Mouse (Mus musculus) bone marrow, adult 2 months (tissue): ENCODE results near the gene Tnip1. TPM values are rescaled to one million over a fixed set of nuclear protein-coding genes. Genes with fewer than 3 reads are reported as not detected.
"Not testable (repeated sequence)": the region's sequence is repeated elsewhere in the genome, so short reads cannot be mapped to it uniquely, and the experiment has no call there.

Experiments
- H3K27ac ChIP-seq: fragments of 200-500 bp; 2 replicates; pipeline ENCODE4 v1.5.1; 2012; ENCODE audit warnings: low read depth, mild to moderate bottlenecking, control low read depth, inconsistent platforms, low read length; ENCODE audit not compliant: control insufficient read depth, poor library complexity, insufficient read depth
- H3K4me1 ChIP-seq: fragments of 200-500 bp; 2 replicates; pipeline ENCODE4 v1.6.1; 2011; ENCODE audit warnings: low read length; ENCODE audit not compliant: control insufficient read depth, insufficient read depth
- H3K4me3 ChIP-seq: fragments of 200-500 bp; replicated peaks from 2 replicates; pipeline ENCODE3; 2011; ENCODE audit warnings: mild to moderate bottlenecking, low read depth, low read length, control low read depth; ENCODE audit not compliant: control insufficient read depth
- CTCF ChIP-seq: fragments of 200-500 bp; IDR thresholded peaks from 2 replicates; pipeline ENCODE4 v1.5.1; 2011; ENCODE audit warnings: low read length, control low read depth; ENCODE audit not compliant: control insufficient read depth, insufficient read depth
- POLR2A ChIP-seq: fragments of 200-500 bp; IDR thresholded peaks from 2 replicates; pipeline ENCODE4 v1.6.1; 2011; ENCODE audit warnings: low read depth, mild to moderate bottlenecking, control low read depth, low read length, borderline replicate concordance; ENCODE audit not compliant: control insufficient read depth
- WGBS: fragments of 180-500 bp; shearing (Covaris S2); methylation state at CpG from one replicate; pipeline ENCODE4 v1.1.7; 2018; 5-methylcytosine and 5-hydroxymethylcytosine counted together
- polyA plus RNA-seq: library from polyadenylated mRNA; stranded (reverse); fragments of >200 nt; gene quantifications from 2 replicates; pipeline ENCODE4 v1.2.4, GENCODE M21; 2011; ENCODE audit warnings: low replicate concordance; ENCODE audit not compliant: missing spikeins, insufficient read depth, insufficient read length

The Tnip1 gene
- polyA plus RNA-seq, 1 experiment = 22.5 TPM

DNA sequence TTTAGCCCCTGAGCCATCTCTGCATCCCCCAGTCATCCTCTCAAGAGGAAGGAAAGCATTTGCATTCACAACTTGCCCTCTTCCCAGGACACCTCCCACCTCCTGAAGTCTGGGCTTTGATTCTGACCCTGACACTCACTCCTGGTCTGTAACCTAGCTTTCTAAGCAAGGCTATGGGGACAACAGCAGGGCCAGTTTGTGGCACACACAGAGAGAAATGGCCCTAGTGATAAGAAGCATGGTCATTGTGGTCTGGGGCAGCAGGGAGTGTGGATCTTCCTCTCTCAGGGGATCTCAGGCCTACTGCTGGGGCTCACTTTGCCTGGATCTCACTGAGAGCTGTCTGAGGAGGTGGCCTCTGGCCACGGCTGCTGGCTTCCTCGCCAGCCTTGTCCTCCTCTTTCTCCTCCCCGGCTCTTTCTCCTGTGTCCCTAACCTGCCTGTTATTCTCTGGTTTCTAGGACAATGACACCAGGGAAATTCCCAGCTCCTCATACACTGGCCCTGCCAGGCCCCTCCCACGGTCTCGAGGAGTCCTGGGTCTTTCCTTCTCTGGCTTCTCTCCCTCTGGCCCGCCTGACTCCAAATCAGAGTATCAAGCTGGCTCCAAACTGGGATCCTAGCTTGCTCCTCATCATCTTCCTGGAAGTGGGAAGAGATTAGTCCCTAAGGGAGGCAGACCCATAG, 1.4 kb downstream of the Tnip1 start:
- 43% methylated on average over 6 of the region's 6 CpGs for WGBS
- TF ChIP-seq CTCF (no peak), POLR2A (no peak)
- Histone ChIP-seq H3K4me3 (no peak overlapping the region), H3K27ac (no peak overlapping the region), H3K4me1 (peaks cover 11% of the 10 kb centered on the region)

DNA sequence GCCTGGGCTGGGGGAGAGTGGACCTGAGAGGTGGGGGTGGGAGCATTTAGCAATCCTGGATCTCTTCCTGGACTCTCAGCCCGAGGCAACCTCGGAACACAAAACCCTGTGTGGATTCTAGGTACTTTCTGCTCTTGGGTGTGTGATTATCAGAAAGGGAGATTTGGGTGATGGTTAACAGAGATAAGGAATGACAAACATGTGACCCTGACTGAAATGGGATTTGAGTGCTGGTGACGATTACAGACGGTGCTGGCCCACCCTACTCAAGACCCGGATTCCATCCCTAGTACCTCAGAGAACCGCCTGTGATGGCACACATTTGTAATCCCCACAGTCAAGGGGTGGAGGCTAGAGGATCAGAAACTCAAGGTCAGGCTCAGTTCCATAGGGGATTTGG, 2.5 kb downstream of the Tnip1 start:
- peaks cover 11% of the 10 kb centered on the region for H3K4me1 ChIP-seq
- no peak overlapping the region for H3K4me3 ChIP-seq
- H3K27ac ChIP-seq = no peak overlapping the region
- no peak for TF ChIP-seq CTCF
- no peak for TF ChIP-seq POLR2A
- 68% methylated on average over 6 of the region's 6 CpGs for WGBS

DNA sequence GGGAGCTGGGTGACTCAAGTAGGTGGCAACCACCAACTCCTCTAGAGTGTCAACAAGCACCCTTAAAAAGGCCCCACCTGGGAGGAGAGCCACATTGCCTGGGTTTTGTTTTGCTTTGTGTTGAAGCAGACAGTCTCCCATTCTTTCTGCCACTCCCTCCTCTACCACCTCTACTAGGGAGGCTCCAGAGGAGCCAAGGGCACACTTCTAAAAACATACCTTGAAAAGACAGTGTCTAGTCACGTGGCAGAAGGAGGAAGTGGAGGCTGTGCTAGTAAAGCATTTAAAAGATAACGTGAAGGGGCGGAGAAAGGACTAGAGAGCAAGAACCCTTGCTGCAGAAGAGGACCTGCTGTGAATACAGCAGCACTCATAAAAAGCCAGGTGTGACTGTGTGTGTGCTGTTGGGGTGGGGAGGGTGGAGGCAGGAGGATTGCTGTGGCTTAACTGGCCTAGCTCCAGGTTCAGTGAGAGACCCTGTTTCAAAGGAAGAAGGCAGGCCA, 4.1 kb downstream of the Tnip1 start:
- H3K4me1 ChIP-seq = peaks cover 8% of the 10 kb centered on the region
- no peak for TF ChIP-seq CTCF
- TF ChIP-seq POLR2A = no peak
- WGBS = 14% methylated on average over 3 of the region's 3 CpGs
- peak overlapping the region; percentile 54 for H3K27ac ChIP-seq
- H3K4me3 ChIP-seq = no peak overlapping the region

DNA sequence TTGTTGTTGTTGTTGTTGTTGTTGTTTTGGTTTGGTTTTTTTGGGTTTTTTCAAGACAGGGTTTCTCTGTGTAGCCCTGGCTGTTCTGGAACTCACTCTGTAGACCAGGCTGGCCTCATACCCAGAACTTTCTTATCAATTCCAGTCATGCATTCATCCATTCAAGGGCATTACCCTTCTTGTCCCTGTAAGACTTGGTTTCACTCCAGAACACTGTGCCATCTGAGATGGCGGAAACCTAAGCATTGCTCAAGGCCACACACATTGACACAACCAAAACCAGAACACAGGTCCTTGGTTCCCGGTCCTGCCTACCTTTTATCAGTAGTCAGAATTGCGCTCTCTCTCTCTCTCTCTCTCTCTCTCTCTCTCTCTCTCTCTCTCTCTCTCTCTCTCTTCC, 5.0 kb downstream of the Tnip1 start:
- WGBS = 45% methylated on average over 3 of the region's 3 CpGs
- H3K27ac ChIP-seq = 0 out of 2 replicates have a peak overlapping the region, but pooled peaks have one; percentile 14
- H3K4me3 ChIP-seq, H3K4me1 ChIP-seq: not testable (repeated sequence)

DNA sequence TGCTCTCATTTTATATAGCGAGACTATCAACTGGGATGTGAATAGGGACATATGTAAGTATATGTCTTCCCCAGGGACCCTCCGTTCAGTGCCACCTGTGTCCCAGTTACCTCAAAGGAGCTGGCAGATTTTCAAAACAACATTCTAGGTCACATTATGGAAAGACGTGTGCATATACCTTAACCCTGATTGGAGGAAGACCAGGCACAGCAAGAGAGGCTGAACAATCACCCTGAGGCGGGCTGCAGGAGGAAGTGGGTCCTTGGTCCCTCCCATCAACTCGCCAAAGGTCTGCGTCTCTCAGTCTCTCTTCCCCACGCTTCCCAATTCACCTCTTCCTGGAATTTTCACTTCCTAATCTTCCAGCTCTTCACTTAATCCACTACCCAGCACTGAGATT, 5.8 kb downstream of the Tnip1 start:
- WGBS = 27% methylated on average over 7 of the region's 7 CpGs
- H3K27ac ChIP-seq = no peak overlapping the region
- peaks cover 4% of the 10 kb centered on the region for H3K4me1 ChIP-seq

DNA sequence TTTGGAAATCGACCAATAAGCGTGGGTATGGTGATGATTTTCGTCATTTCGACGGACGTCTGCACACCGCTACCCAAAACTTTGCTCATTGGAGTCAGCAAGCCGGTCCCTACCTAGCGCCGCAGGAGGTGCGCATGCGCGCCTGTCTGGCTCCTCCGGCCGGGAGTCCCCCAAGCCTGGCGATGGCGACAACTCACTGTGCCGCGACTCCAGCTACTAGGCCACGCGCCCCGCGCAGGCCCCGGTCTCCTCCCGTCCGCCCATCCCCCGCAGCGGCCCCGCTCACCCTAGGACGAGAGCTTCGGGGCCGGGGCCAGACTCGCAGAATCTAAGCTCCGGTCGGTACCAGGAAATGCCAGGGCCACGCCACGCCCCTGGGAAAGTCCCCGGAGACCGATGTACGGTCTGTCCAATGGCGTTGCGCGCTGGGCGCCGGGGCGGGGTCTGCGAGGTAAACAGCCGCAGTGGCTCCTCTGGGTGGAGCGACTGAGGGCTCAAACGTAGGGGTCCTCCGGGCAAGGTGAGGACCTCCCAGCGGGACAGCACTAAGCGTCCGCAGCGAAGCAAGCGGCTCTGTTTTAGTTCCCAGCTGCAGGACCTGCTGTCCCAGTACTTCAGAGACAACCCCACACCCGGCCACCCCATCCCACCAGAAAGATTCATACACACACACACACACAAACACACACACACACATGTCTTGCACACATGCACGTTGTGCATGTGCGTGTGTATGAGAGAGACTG, 6.8 kb downstream of the Tnip1 start:
- peak overlapping the region; percentile 70 for H3K4me3 ChIP-seq
- peaks cover 3% of the 10 kb centered on the region for H3K4me1 ChIP-seq
- under 1% methylated on average over 59 of the region's 59 CpGs for WGBS
- peak overlapping the region; percentile 88 for H3K27ac ChIP-seq
- TF ChIP-seq POLR2A = peak; percentile 61; the same call in 1 of the 2 replicates
- peak; percentile 12; the same call in 1 of the 2 replicates for TF ChIP-seq CTCF

More for the DNA sequence above, 5.8 kb downstream of the Tnip1 start:
- no peak for TF ChIP-seq POLR2A
- no peak for TF ChIP-seq CTCF
- H3K4me3 ChIP-seq = no peak overlapping the region

DNA sequence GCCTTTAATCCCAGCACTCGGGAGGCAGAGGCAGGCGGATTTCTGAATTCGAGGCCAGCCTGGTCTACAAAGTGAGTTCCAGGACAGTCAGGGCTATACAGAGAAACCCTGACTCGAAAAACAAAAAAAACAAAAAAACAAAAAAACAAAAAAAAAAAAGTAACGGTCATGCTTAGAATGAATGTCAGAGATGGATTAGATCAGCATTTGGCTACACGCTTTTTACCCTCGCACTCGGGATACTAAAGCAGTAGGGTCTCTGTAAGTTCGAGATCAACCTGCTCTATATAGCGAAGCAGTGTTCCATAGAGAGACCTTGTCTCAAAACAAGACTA, 7.3 kb downstream of the Tnip1 start:
- Histone ChIP-seq H3K27ac (peak overlapping the region; percentile 88), H3K4me3 (peak overlapping the region; percentile 70)
- not testable (repeated sequence) for H3K4me1 ChIP-seq
- WGBS = 29% methylated on average over 10 of the region's 10 CpGs

DNA sequence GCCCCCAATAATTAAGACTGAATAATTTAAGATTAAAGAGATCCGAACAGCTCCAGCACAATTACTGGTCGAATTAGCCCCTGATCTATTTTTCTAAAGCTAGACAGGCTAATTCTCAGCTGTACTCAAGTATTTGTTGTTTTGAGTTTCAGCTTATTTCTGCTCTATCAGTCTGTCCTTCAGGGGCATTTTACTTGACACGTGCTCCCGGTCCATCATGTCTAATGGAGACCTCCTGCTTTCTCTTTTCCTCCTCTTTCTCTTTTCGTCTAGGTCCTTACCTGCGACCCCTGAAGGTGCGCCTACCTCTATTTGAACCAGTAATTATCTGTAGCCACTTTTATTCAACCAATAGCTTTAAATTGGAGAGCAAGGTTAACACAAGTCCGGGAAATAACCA, 8.0 kb downstream of the Tnip1 start:
- no peak overlapping the region for H3K27ac ChIP-seq
- H3K4me1 ChIP-seq = peaks cover 3% of the 10 kb centered on the region
- TF ChIP-seq POLR2A (no peak), CTCF (no peak)
- WGBS = 79% methylated on average over 8 of the region's 8 CpGs
- no peak overlapping the region for H3K4me3 ChIP-seq
